In the genomic region with DNA sequence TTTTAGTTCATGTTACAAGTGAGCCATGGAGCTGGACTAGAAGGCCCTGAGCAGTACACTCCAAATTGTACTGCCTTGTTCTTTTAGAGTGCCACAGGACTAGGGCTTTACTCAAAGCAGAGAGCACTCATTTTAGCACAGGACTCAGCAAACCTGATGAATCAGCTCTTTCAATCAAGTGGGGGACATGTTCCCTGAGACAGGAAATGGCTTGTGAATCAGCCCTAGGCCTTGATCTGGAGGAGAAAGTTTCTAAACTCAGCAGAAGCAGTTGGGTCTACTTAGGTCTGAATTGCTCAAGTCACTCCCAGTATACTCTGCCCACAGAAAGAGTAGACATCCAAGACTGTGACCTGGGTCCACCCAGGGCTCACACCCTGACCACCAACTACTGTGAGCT, we compare ENCODE assay signal across 9 mouse cellular contexts.
"Had no signal": no experiment of that assay in that cellular context is flagged by ENCODE, and none has a peak within 500 bp of the region (broad histone marks: within the 10 kb centered on the region; RNA-seq: fewer than 3 reads in every experiment).

No protein-coding gene starts in this region.

- DNase-seq: lung, adult 18-20 months; lung, embryonic 14.5 days; lung, postnatal 10 days; lung, postnatal 4 days; midbrain, embryonic 14.5 days; right cerebral cortex, postnatal 14 days; thymus, adult 2 months; thymus, postnatal 25 days; thymus, postnatal 4 days had no signal
